Mouse (Mus musculus) G1E (cell line): ENCODE results near the gene Scml4. TPM values are rescaled to one million over a fixed set of nuclear protein-coding genes. Genes with fewer than 3 reads are reported as not detected.

Source experiments
- ATAC-seq: 2 replicates; pipeline ENCODE4 v1.8.0; 2016; ENCODE audit warnings: mild to moderate bottlenecking; ENCODE audit not compliant: insufficient number of reproducible peaks, poor library complexity, low FRiP score, severe bottlenecking; ENCODE audit errors: extremely low read depth
- DNase-seq: peaks from one replicate; pipeline ENCODE4 v3.0.0; 2012; ENCODE audit warnings: low spot score
- H3K27me3 ChIP-seq: 2 replicates; pipeline ENCODE4 v1.6.1; 2012; ENCODE audit warnings: mild to moderate bottlenecking, low read length, inconsistent platforms; ENCODE audit not compliant: insufficient read depth
- H3K36me3 ChIP-seq: replicated peaks from 2 replicates; pipeline ENCODE3; 2012; ENCODE audit warnings: mild to moderate bottlenecking, inconsistent platforms
- H3K4me1 ChIP-seq: 2 replicates; pipeline ENCODE4 v1.6.1; 2012; ENCODE audit warnings: low read depth, low read length, inconsistent platforms, mixed read lengths; ENCODE audit not compliant: insufficient read depth
- H3K4me3 ChIP-seq: 2 replicates; pipeline ENCODE4 v1.5.1; 2012; ENCODE audit warnings: low read depth, mild to moderate bottlenecking, inconsistent platforms, low read length, moderate library complexity, mixed read lengths
- H3K9me3 ChIP-seq: replicated peaks from 2 replicates; pipeline ENCODE4 v1.6.1; 2012; ENCODE audit warnings: inconsistent platforms
- CTCF ChIP-seq: IDR thresholded peaks from 2 replicates; pipeline ENCODE4 v1.5.1; 2012; ENCODE audit warnings: low read depth, low read length, inconsistent platforms, mixed read lengths
- GATA1 ChIP-seq: IDR thresholded peaks from 2 replicates; pipeline ENCODE4 v1.6.1; 2012; ENCODE audit warnings: borderline replicate concordance, low read length, inconsistent platforms, mixed read lengths
- GATA2 ChIP-seq: IDR thresholded peaks from 2 replicates; pipeline ENCODE4 v1.6.1; 2012; ENCODE audit warnings: low read depth, low read length, inconsistent platforms, borderline replicate concordance
- POLR2AphosphoS5 ChIP-seq: IDR thresholded peaks from 2 replicates; pipeline ENCODE4 v1.6.1; 2012; ENCODE audit warnings: low read depth, low read length, inconsistent platforms; ENCODE audit not compliant: insufficient replicate concordance
- TAL1 ChIP-seq: conservative IDR thresholded peaks from 2 replicates; pipeline ENCODE4 v1.6.1; 2012; ENCODE audit warnings: low read depth, low read length, inconsistent platforms, mixed read lengths
- polyA plus RNA-seq: library from polyadenylated mRNA; stranded (reverse); fragments of >175 nt; gene quantifications from 2 replicates; pipeline ENCODE4 v1.2.3, GENCODE M21; 2012
- total RNA-seq, 2 experiments: library from RNA; stranded (forward) in 1 of 2; stranded (reverse) in 1 of 2; fragments of 200-1000 nt in 1 of 2; fragments of >200 nt in 1 of 2; fragmentation: Nextera tagmentation in 1 of 2; gene quantifications; 2 replicates each; pipeline ENCODE4 v1.2.3; 2014 to 2017

Gene Scml4
- total and polyA plus RNA-seq, 3 experiments = not detected

DNA sequence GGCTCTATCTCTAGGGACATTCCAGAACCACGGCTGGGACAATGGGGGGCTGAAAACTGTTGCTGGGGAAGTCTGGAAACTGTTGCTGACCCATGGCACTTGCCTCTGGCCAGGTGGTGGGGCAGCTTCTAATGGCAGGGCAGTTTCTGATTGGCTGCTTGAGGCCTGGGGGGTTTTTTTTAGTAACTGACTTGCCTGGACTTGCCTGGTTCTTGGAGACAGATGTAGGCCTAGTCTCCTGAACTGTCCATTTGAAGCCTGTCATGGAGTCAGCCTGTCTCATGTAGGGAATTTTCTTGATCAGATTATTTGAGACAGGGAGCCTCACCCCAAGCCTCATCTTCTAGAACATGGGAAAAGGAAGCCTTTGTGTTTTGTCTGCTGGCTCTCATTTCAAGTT is 14.7 kb upstream of the Scml4 start:
- Histone ChIP-seq H3K9me3 (no peaks in the 10 kb centered on the region), H3K4me1 (peaks cover 5% of the 10 kb centered on the region; the same call in 1 of the 2 replicates), H3K27me3 (no peaks in the 10 kb centered on the region), H3K36me3 (no peaks in the 10 kb centered on the region), H3K4me3 (no peak overlapping the region)
- DNase-seq (no peak), ATAC-seq (no peak)
- TF ChIP-seq GATA1 = no peak
- no peak for TF ChIP-seq CTCF
- no peak for TF ChIP-seq TAL1
- no peak for TF ChIP-seq GATA2
- no peak for TF ChIP-seq POLR2AphosphoS5

DNA sequence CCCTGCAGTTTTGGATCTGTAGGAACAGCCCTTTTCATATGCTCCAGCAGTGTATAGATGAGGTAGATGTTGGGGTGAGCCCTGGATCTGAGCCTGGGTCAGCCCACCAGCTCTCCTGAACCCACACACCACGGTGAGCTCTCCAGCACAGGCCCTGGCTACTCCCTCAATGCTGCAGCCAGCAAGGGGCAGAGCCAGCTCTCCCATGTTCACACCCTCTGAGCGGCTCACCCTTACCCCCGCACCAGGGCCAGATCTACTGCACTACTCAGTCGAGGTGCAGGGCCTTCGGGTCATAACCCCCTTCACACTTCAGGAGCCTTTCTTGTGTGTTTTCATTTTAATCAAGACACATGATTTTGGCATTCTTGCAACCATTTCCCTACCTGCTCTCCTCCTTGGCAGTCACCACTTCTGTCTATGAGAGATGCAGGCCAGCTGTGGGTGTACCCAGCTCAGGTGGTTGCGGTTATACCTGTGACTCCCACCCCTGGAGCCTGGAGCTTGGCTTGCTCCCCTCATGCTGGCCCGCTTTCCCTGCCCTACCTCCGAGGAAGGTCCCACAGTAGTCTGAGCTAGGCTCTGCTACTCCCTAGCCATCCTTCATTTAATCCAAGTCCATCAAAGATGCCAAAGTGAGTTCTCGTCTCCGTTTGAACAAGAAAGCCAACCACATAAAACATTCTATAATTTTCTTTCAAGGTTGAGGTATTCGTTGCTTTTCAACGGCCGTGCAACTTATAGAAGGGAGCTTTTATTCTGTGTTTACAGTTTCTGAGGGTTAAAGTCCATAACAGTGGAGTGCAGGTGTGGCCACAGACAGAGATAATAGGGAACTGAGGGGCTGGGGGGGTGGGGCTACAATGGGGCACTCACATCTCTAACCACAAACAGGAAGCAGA is 11.7 kb upstream of the Scml4 start:
- DNase-seq = no peak
- Histone ChIP-seq H3K9me3 (no peaks in the 10 kb centered on the region), H3K27me3 (no peaks in the 10 kb centered on the region), H3K4me1 (peaks cover 5% of the 10 kb centered on the region; the same call in 1 of the 2 replicates), H3K4me3 (no peak overlapping the region), H3K36me3 (no peaks in the 10 kb centered on the region)
- no peak for ATAC-seq
- TF ChIP-seq TAL1 = no peak
- TF ChIP-seq GATA2 = no peak
- TF ChIP-seq CTCF = no peak
- TF ChIP-seq GATA1 = no peak
- no peak for TF ChIP-seq POLR2AphosphoS5

DNA sequence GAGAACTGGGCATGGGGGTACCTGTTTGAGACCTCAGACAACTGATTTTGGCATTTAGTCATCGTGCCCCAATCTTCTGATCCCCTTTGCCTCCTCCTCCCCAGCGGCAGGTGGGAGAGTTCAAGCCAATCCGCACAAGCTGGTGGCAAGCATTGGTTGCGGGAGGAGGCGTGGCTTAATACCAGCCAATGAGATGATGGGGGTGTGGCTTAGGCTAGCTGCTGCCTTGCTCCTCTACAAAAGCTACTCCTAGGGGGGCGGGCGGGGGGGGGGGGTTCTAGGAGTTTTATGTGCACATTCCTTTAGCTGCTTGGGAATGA is 11.1 kb upstream of the Scml4 start:
- DNase-seq (no peak), ATAC-seq (no peak)
- H3K4me3 ChIP-seq = no peak overlapping the region
- no peaks in the 10 kb centered on the region for H3K9me3 ChIP-seq
- peaks cover 5% of the 10 kb centered on the region; the same call in 1 of the 2 replicates for H3K4me1 ChIP-seq
- H3K27me3 ChIP-seq = no peaks in the 10 kb centered on the region
- no peak for TF ChIP-seq POLR2AphosphoS5
- no peak for TF ChIP-seq TAL1
- no peak for TF ChIP-seq CTCF
- TF ChIP-seq GATA1 = no peak
- TF ChIP-seq GATA2 = no peak
- H3K36me3 ChIP-seq = no peaks in the 10 kb centered on the region

DNA sequence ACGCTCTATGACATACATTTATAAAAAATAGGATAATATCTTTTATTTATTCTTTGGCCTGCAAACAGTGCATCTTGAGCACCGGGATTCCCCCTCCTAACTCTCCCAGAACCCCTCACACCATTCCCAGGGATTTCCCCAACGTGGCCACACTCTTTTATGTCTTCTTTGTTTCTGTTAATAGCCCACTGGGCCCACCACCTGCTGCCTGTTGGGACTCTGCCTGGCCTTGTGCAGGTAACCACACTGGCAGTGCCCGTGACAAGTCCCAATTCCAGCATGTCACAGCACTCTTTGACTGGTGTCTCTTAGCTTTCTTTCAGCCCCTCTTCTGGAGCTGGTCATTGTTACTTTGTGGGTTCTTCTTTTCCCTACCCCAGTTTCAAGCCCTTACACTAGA is 5.3 kb upstream of the Scml4 start:
- TF ChIP-seq CTCF (no peak), TAL1 (no peak), GATA1 (no peak), GATA2 (no peak), POLR2AphosphoS5 (no peak)
- H3K27me3 ChIP-seq = no peaks in the 10 kb centered on the region
- no peak for ATAC-seq
- no peaks in the 10 kb centered on the region for H3K36me3 ChIP-seq
- no peak overlapping the region for H3K4me3 ChIP-seq
- no peaks in the 10 kb centered on the region for H3K4me1 ChIP-seq
- no peak for DNase-seq
- peaks cover 3% of the 10 kb centered on the region; the same call in 1 of the 2 replicates for H3K9me3 ChIP-seq

DNA sequence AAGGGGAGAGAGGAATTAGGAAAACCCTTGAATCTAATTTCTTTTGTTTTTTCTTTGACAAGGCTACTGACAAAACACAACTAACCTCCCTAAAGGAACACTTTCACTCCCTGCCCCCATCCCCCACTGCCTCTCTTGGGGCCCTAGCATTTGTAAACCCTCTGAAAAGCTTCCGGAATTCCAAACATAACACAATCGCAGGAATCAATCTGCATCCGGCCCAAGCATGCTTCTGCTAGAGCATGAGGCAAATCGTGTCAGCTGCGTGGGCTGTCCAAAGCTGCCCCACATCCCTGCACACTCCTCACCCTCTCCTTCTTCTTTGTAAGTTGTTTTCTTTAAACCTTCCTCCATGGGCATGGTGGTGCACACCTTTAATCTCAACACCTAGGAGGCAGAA is 4.9 kb upstream of the Scml4 start:
- TF ChIP-seq TAL1 (no peak), CTCF (no peak), GATA2 (no peak), POLR2AphosphoS5 (no peak), GATA1 (no peak)
- Histone ChIP-seq H3K36me3 (no peaks in the 10 kb centered on the region), H3K4me1 (no peaks in the 10 kb centered on the region), H3K9me3 (peaks cover 3% of the 10 kb centered on the region; the same call in 1 of the 2 replicates), H3K4me3 (no peak overlapping the region), H3K27me3 (no peaks in the 10 kb centered on the region)
- no peak for DNase-seq
- no peak for ATAC-seq

DNA sequence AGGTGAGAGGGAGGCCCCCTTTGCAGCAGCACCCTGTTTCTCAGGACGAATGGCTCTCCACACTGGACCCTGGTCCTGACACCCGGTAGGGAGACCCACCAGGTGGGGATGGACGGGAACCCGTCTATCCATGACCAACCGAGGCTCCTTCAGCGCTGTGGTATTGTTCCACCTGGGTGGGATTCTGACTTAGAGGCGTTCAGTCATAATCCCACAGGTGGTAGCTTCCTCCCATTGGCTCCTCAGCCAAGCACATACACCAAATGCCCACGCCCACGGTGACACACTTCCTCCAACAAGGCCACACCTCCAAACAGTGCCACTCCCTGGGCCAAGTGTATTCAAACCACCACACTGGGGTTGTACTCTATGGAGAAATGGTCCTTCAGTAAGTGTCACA is 3.6 kb upstream of the Scml4 start:
- DNase-seq (no peak), ATAC-seq (no peak)
- TF ChIP-seq GATA2 (no peak), POLR2AphosphoS5 (no peak)
- Histone ChIP-seq H3K27me3 (peaks cover 2% of the 10 kb centered on the region; the same call in 1 of the 2 replicates), H3K36me3 (no peaks in the 10 kb centered on the region), H3K4me1 (no peaks in the 10 kb centered on the region), H3K9me3 (peaks cover 3% of the 10 kb centered on the region; the same call in 1 of the 2 replicates), H3K4me3 (no peak overlapping the region)
